Mouse (Mus musculus) intestine, embryonic 14.5 days (tissue): ENCODE data around the gene Smarca4. TPM values are rescaled to one million over a fixed set of nuclear protein-coding genes. Genes with fewer than 3 reads are reported as not detected.

Experiments
- ATAC-seq: fragments of 200-750 bp; cut with Nextera tagmentation; replicated peaks from 2 replicates; pipeline ENCODE4 v1.8.0; 2017; ENCODE audit warnings: low read depth, moderate number of reproducible peaks, moderate TSS enrichment, moderate library complexity; ENCODE audit not compliant: low FRiP score, low TSS enrichment
- DNase-seq: peaks from one replicate; pipeline ENCODE4 v3.0.0-alpha.2; 2018; ENCODE audit warnings: low spot score
- H3K27ac ChIP-seq: fragments of 300-500 bp; sonication (generic); 2 replicates; pipeline ENCODE4 v1.5.1; 2014; ENCODE audit warnings: low read depth, mild to moderate bottlenecking, control low read depth
- H3K27me3 ChIP-seq: fragments of 300-500 bp; sonication (generic); replicated peaks from 2 replicates; pipeline ENCODE4 v1.6.1; 2014; ENCODE audit warnings: low read length, control low read depth; ENCODE audit not compliant: control insufficient read depth, insufficient read depth
- H3K36me3 ChIP-seq: fragments of 300-500 bp; sonication (generic); 2 replicates; pipeline ENCODE4 v1.6.1; 2014; ENCODE audit warnings: low read length, control low read depth; ENCODE audit not compliant: control insufficient read depth, insufficient read depth
- H3K4me1 ChIP-seq: fragments of 300-500 bp; sonication (generic); replicated peaks from 2 replicates; pipeline ENCODE4 v1.6.1; 2014; ENCODE audit warnings: low read length, control low read depth, mixed read lengths; ENCODE audit not compliant: control insufficient read depth, insufficient read depth
- H3K4me2 ChIP-seq: fragments of 300-500 bp; sonication (generic); 2 replicates; pipeline ENCODE4 v1.6.1; 2014; ENCODE audit warnings: low read length
- H3K4me3 ChIP-seq: fragments of 300-500 bp; sonication (generic); 2 replicates; pipeline ENCODE4 v1.5.1; 2014; ENCODE audit warnings: low read depth, low read length, control low read depth, mixed read lengths
- H3K9ac ChIP-seq: fragments of 300-500 bp; sonication (generic); 2 replicates; pipeline ENCODE4 v1.6.1; 2014; ENCODE audit warnings: mild to moderate bottlenecking, low read length
- H3K9me3 ChIP-seq: fragments of 300-500 bp; sonication (generic); 2 replicates; pipeline ENCODE4 v1.6.1; 2016; ENCODE audit warnings: low read length, control low read depth; ENCODE audit not compliant: control insufficient read depth
- WGBS: fragments of 180-500 bp; shearing (Covaris S2); extraction: QIAGEN DNeasy Blood & Tissue Kit; methylation state at CpG from one replicate; pipeline ENCODE4 v1.1.7; 2014; 5-methylcytosine and 5-hydroxymethylcytosine counted together
- polyA plus RNA-seq: library from polyadenylated mRNA; unstranded; fragments of >200 nt; fragmentation: Nextera tagmentation; extraction: Ambion mirVana; gene quantifications from 2 replicates; pipeline ENCODE4 v1.2.1, GENCODE M21; 2014

Smarca4 gene
- polyA plus RNA-seq, 1 experiment from 2014 or later, result 92.6 TPM

DNA sequence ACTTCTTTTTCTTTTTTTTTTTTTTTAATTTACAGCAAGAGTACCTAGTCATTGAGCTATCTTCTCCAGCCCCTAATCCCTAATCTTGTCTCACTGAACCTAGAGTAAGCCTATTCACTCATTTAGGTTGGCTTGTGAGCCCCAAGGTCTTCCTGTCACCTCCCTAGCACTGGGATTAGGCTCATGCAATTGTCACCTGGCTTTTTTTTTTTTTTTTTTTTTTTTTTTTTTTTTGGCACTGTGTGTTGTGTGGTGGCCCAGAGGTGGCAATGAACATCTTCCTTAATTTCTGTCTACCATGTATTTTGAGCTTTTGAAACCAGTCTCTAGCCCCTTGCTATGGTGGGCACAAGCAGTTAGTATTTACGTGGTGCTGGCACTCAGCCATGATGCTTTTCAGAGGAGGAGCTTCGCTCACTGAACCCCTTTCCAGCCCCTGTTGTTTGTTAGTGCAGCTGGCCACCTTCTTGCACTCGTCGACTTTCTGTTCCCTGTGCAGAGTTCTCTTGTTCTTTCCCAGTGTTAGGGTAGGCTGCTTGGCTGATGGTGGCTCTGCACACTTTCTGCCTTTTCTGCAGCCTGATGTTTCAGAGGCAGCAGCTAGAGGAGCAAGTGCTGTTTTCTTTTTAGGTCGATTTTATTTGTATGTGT lies 11.3 kb downstream of the Smarca4 start:
- DNase-seq, result no peak
- 0 out of 2 replicates have a peak, but pooled peaks cover 8% of the 10 kb centered on the region for H3K36me3 ChIP-seq
- no peaks in the 10 kb centered on the region for H3K27me3 ChIP-seq
- H3K27ac ChIP-seq, result no peak overlapping the region
- no peaks in the 10 kb centered on the region for H3K4me1 ChIP-seq
- no peak overlapping the region for H3K4me3 ChIP-seq
- no peak for ATAC-seq
- 83% methylated on average over 5 of the region's 5 CpGs for WGBS
- H3K9me3 ChIP-seq, result no peaks in the 10 kb centered on the region
- no peak overlapping the region for H3K4me2 ChIP-seq
- no peak overlapping the region for H3K9ac ChIP-seq

GRCm38 (mm10) chr9:21630673-21631072 lies 14.7 kb downstream of the Smarca4 start:
- 70% methylated on average over 3 of the region's 3 CpGs for WGBS
- ATAC-seq (no peak), DNase-seq (no peak)
- no peaks in the 10 kb centered on the region for H3K9me3 ChIP-seq
- no peaks in the 10 kb centered on the region for H3K27me3 ChIP-seq
- no peak overlapping the region for H3K9ac ChIP-seq
- no peak overlapping the region for H3K4me3 ChIP-seq
- H3K36me3 ChIP-seq, result peaks cover 42% of the 10 kb centered on the region
- no peak overlapping the region for H3K27ac ChIP-seq
- no peak overlapping the region for H3K4me2 ChIP-seq
- H3K4me1 ChIP-seq, result no peaks in the 10 kb centered on the region

GRCm38 (mm10) chr9:21633106-21633505 lies 17.1 kb downstream of the Smarca4 start:
- Histone ChIP-seq H3K27ac (no peak overlapping the region), H3K36me3 (peaks cover 66% of the 10 kb centered on the region)

GRCm38 (mm10) chr9:21635639-21636038 lies 19.7 kb downstream of the Smarca4 start:
- no peaks in the 10 kb centered on the region for H3K4me1 ChIP-seq
- DNase-seq, result no peak

More at GRCm38 (mm10) chr9:21633106-21633505, 17.1 kb downstream of the Smarca4 start:
- no peak for DNase-seq
- Histone ChIP-seq H3K4me2 (no peak overlapping the region), H3K9me3 (no peaks in the 10 kb centered on the region), H3K4me3 (no peak overlapping the region), H3K4me1 (no peaks in the 10 kb centered on the region), H3K27me3 (no peaks in the 10 kb centered on the region), H3K9ac (no peak overlapping the region)
- no peak for ATAC-seq
- 86% methylated on average over 3 of the region's 3 CpGs for WGBS

GRCm38 (mm10) chr9:21639031-21639430 lies 23.1 kb downstream of the Smarca4 start:
- ATAC-seq (no peak), DNase-seq (no peak)
- Histone ChIP-seq H3K4me3 (no peak overlapping the region), H3K36me3 (peaks cover 100% of the 10 kb centered on the region), H3K27ac (no peak overlapping the region), H3K4me2 (no peak overlapping the region), H3K27me3 (no peaks in the 10 kb centered on the region), H3K9ac (no peak overlapping the region), H3K9me3 (no peaks in the 10 kb centered on the region), H3K4me1 (no peaks in the 10 kb centered on the region)
- 94% methylated on average over 11 of the region's 11 CpGs for WGBS

More at GRCm38 (mm10) chr9:21635639-21636038, 19.7 kb downstream of the Smarca4 start:
- no peak overlapping the region for H3K27ac ChIP-seq
- no peak overlapping the region for H3K9ac ChIP-seq
- peaks cover 91% of the 10 kb centered on the region for H3K36me3 ChIP-seq
- no peaks in the 10 kb centered on the region for H3K9me3 ChIP-seq
- no peak overlapping the region for H3K4me3 ChIP-seq
- H3K27me3 ChIP-seq, result no peaks in the 10 kb centered on the region
- WGBS, result 76% methylated on average over 7 of the region's 7 CpGs
- H3K4me2 ChIP-seq, result no peak overlapping the region
- ATAC-seq, result no peak

- Histone ChIP-seq H3K9me3 (no peaks in the 10 kb centered on the region), H3K9ac (no peak overlapping the region), H3K4me1 (no peaks in the 10 kb centered on the region), H3K4me2 (no peak overlapping the region), H3K36me3 (peaks cover 91% of the 10 kb centered on the region), H3K27ac (no peak overlapping the region), H3K4me3 (no peak overlapping the region), H3K27me3 (no peaks in the 10 kb centered on the region)
- WGBS, result 96% methylated on average over 3 of the region's 3 CpGs
- ATAC-seq, result no peak
- DNase-seq, result no peak
These were observed 30.4 kb downstream of the Smarca4 start for GRCm38 (mm10) chr9:21646366-21646765.

DNA sequence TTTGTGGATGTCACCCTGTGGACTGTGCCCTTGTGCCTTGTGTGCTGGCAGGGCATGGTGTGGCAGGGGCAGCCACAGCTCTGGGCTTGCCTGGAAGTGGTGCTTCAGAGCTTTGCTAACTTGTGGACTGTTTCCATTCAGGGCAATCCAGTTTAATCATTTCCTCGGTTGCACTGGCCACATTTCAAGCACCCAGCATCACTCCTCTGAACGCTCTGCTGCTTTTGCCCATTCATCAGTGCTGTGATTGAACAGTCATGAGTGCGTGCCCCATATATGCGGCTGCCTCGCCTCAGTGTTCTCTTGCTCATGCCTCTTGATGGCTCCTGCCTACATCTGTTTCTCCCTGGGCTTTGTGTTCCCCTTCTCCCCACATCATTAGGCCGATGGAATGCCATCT lies 31.8 kb downstream of the Smarca4 start:
- no peak overlapping the region for H3K27ac ChIP-seq
- no peaks in the 10 kb centered on the region for H3K9me3 ChIP-seq
- ATAC-seq (no peak), DNase-seq (no peak)
- peaks cover 86% of the 10 kb centered on the region for H3K36me3 ChIP-seq
- WGBS, result 91% methylated on average over 6 of the region's 6 CpGs
- no peak overlapping the region for H3K4me3 ChIP-seq
- H3K4me2 ChIP-seq, result no peak overlapping the region
- H3K9ac ChIP-seq, result no peak overlapping the region
- no peaks in the 10 kb centered on the region for H3K4me1 ChIP-seq
- no peaks in the 10 kb centered on the region for H3K27me3 ChIP-seq

- no peak overlapping the region for H3K4me3 ChIP-seq
- no peaks in the 10 kb centered on the region for H3K27me3 ChIP-seq
- ATAC-seq (no peak), DNase-seq (no peak)
- H3K27ac ChIP-seq, result no peak overlapping the region
- no peak overlapping the region for H3K9ac ChIP-seq
- H3K4me1 ChIP-seq, result no peaks in the 10 kb centered on the region
- H3K4me2 ChIP-seq, result no peak overlapping the region
- 91% methylated on average over 5 of the region's 5 CpGs for WGBS
- H3K36me3 ChIP-seq, result peaks cover 87% of the 10 kb centered on the region
- no peaks in the 10 kb centered on the region for H3K9me3 ChIP-seq
These were observed 36.3 kb downstream of the Smarca4 start for GRCm38 (mm10) chr9:21652263-21652662.

DNA sequence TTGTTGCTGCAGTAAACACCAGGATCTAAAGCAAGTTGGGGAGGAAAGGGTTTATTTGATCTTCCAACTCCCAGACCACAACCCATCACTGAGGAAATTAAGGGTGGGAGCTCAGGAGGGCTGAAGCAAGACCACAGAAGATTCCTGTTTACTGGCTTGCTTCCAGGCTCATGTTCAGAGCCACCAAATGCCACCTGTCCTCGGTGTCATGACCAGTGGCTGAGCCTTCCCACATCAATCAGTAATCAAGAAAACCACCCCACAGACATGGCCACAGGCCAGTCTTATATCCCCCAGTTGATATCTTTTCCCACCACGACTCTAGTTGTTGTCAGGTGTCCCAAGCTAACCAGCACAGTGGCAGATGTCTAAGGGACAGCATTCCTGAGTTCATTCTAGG lies 37.3 kb downstream of the Smarca4 start:
- WGBS, result 84% methylated on average over 2 of the region's 2 CpGs

More for the DNA sequence above, 37.3 kb downstream of the Smarca4 start:
- Histone ChIP-seq H3K4me2 (no peak overlapping the region), H3K27ac (no peak overlapping the region), H3K9ac (no peak overlapping the region), H3K4me3 (no peak overlapping the region), H3K4me1 (no peaks in the 10 kb centered on the region), H3K9me3 (no peaks in the 10 kb centered on the region), H3K36me3 (peaks cover 84% of the 10 kb centered on the region), H3K27me3 (no peaks in the 10 kb centered on the region)
- ATAC-seq (no peak), DNase-seq (no peak)
